Mouse (Mus musculus) neural tube, embryonic 11.5 days (tissue): ENCODE results near the gene Dgkg. TPM values are rescaled to one million over a fixed set of nuclear protein-coding genes. Genes with fewer than 3 reads are reported as not detected.

Source experiments
- ATAC-seq: fragments of 200-750 bp; cut with Nextera tagmentation; 2 replicates; pipeline ENCODE4 v1.8.0; 2017; ENCODE audit warnings: moderate number of reproducible peaks, mild to moderate bottlenecking, moderate TSS enrichment, moderate library complexity; ENCODE audit not compliant: insufficient read depth, low FRiP score, low TSS enrichment
- DNase-seq: peaks from one replicate; pipeline ENCODE4 v3.0.0-alpha.2; 2015; ENCODE audit warnings: low spot score
- H3K27ac ChIP-seq: fragments of 300-500 bp; sonication (generic); 2 replicates; pipeline ENCODE4 v1.5.1; 2014; ENCODE audit warnings: low read depth, mild to moderate bottlenecking, low read length
- H3K27me3 ChIP-seq: fragments of 300-500 bp; sonication (generic); 2 replicates; pipeline ENCODE4 v1.6.1; 2014; ENCODE audit warnings: mild to moderate bottlenecking, low read length, mixed read lengths; ENCODE audit not compliant: control insufficient read depth, insufficient read depth
- H3K36me3 ChIP-seq: fragments of 300-500 bp; sonication (generic); 2 replicates; pipeline ENCODE4 v1.6.1; 2014; ENCODE audit warnings: mild to moderate bottlenecking, low read length, moderate library complexity, mixed read lengths; ENCODE audit not compliant: control insufficient read depth, insufficient read depth
- H3K4me1 ChIP-seq: fragments of 300-500 bp; sonication (generic); 2 replicates; pipeline ENCODE4 v1.6.1; 2014; ENCODE audit warnings: low read length, mixed read lengths; ENCODE audit not compliant: control insufficient read depth, insufficient read depth
- H3K4me2 ChIP-seq: fragments of 300-500 bp; sonication (generic); 2 replicates; pipeline ENCODE4 v1.6.1; 2014; ENCODE audit warnings: low read depth, mild to moderate bottlenecking, moderate library complexity
- H3K4me3 ChIP-seq: fragments of 300-500 bp; sonication (generic); 2 replicates; pipeline ENCODE4 v1.5.1; 2014; ENCODE audit warnings: low read depth, low read length
- H3K9ac ChIP-seq: fragments of 300-500 bp; sonication (generic); 2 replicates; pipeline ENCODE4 v1.6.1; 2014; ENCODE audit warnings: mild to moderate bottlenecking, low read length
- H3K9me3 ChIP-seq: fragments of 300-500 bp; sonication (generic); 2 replicates; pipeline ENCODE4 v1.6.1; 2016; ENCODE audit warnings: low read length; ENCODE audit not compliant: control insufficient read depth
- WGBS: fragments of 180-500 bp; shearing (Covaris S2); extraction: QIAGEN DNeasy Blood & Tissue Kit; methylation state at CpG from one replicate; pipeline ENCODE4 v1.1.7; 2014; 5-methylcytosine and 5-hydroxymethylcytosine counted together
- polyA plus RNA-seq: library from polyadenylated mRNA; unstranded; fragments of >200 nt; fragmentation: Nextera tagmentation; extraction: Ambion mirVana; gene quantifications from 2 replicates; pipeline ENCODE4 v1.2.1, GENCODE M21; 2014

Gene Dgkg
- polyA plus RNA-seq, 1 experiment from 2014 or later = 0.08 TPM

- Histone ChIP-seq H3K9me3 (no peaks in the 10 kb centered on the region), H3K4me1 (no peaks in the 10 kb centered on the region), H3K36me3 (no peaks in the 10 kb centered on the region), H3K27ac (no peak overlapping the region), H3K27me3 (no peaks in the 10 kb centered on the region), H3K9ac (no peak overlapping the region), H3K4me2 (no peak overlapping the region), H3K4me3 (no peak overlapping the region)
- no peak for DNase-seq
- no peak for ATAC-seq
- WGBS = 88% methylated on average over 3 of the region's 3 CpGs
Observed at GRCm38 (mm10) chr16:22499447-22499846, 157.6 kb downstream of the Dgkg start.

- DNase-seq (no peak), ATAC-seq (no peak)
- Histone ChIP-seq H3K27ac (no peak overlapping the region), H3K4me2 (no peak overlapping the region), H3K4me3 (no peak overlapping the region), H3K27me3 (no peaks in the 10 kb centered on the region), H3K4me1 (no peaks in the 10 kb centered on the region), H3K36me3 (no peaks in the 10 kb centered on the region), H3K9ac (no peak overlapping the region), H3K9me3 (no peaks in the 10 kb centered on the region)
- 75% methylated on average over 3 of the region's 3 CpGs for WGBS
Observed at GRCm38 (mm10) chr16:22497976-22498375, 159.0 kb downstream of the Dgkg start.

GRCm38 (mm10) chr16:22495259-22495658 lies 161.8 kb downstream of the Dgkg start:
- WGBS = 82% methylated on average over 5 of the region's 5 CpGs
- Histone ChIP-seq H3K27ac (no peak overlapping the region), H3K4me1 (no peaks in the 10 kb centered on the region), H3K27me3 (no peaks in the 10 kb centered on the region), H3K4me2 (no peak overlapping the region), H3K9ac (no peak overlapping the region), H3K9me3 (no peaks in the 10 kb centered on the region), H3K36me3 (no peaks in the 10 kb centered on the region), H3K4me3 (no peak overlapping the region)
- DNase-seq = no peak
- ATAC-seq = no peak

- H3K4me1 ChIP-seq = no peaks in the 10 kb centered on the region
- H3K4me2 ChIP-seq = no peak overlapping the region
- no peak overlapping the region for H3K27ac ChIP-seq
- H3K9me3 ChIP-seq = no peaks in the 10 kb centered on the region
- no peaks in the 10 kb centered on the region for H3K27me3 ChIP-seq
- WGBS = 90% methylated on average over 5 of the region's 5 CpGs
- no peak overlapping the region for H3K9ac ChIP-seq
- ATAC-seq (no peak), DNase-seq (no peak)
- H3K36me3 ChIP-seq = no peaks in the 10 kb centered on the region
- no peak overlapping the region for H3K4me3 ChIP-seq
Observed at GRCm38 (mm10) chr16:22494815-22495214, 162.2 kb downstream of the Dgkg start.

- WGBS = 77% methylated on average over 4 of the region's 4 CpGs
- Histone ChIP-seq H3K27ac (no peak overlapping the region), H3K9ac (no peak overlapping the region), H3K36me3 (no peaks in the 10 kb centered on the region), H3K27me3 (no peaks in the 10 kb centered on the region), H3K4me3 (no peak overlapping the region), H3K4me2 (no peak overlapping the region), H3K4me1 (no peaks in the 10 kb centered on the region), H3K9me3 (no peaks in the 10 kb centered on the region)
- DNase-seq = no peak
- ATAC-seq = no peak
Observed at GRCm38 (mm10) chr16:22493396-22493795, 163.6 kb downstream of the Dgkg start.

GRCm38 (mm10) chr16:22491446-22492166 lies 165.4 kb downstream of the Dgkg start:
- DNase-seq = no peak
- H3K27ac ChIP-seq = no peak overlapping the region
- no peaks in the 10 kb centered on the region for H3K9me3 ChIP-seq
- H3K4me1 ChIP-seq = no peaks in the 10 kb centered on the region
- no peak overlapping the region for H3K4me2 ChIP-seq
- no peaks in the 10 kb centered on the region for H3K27me3 ChIP-seq
- no peak overlapping the region for H3K4me3 ChIP-seq
- H3K36me3 ChIP-seq = no peaks in the 10 kb centered on the region
- ATAC-seq = no peak
- no peak overlapping the region for H3K9ac ChIP-seq
- WGBS = 85% methylated on average over 9 of the region's 9 CpGs

- ATAC-seq (no peak), DNase-seq (no peak)
- no peaks in the 10 kb centered on the region for H3K36me3 ChIP-seq
- H3K9ac ChIP-seq = no peak overlapping the region
- H3K9me3 ChIP-seq = no peaks in the 10 kb centered on the region
- no peaks in the 10 kb centered on the region for H3K27me3 ChIP-seq
- no peak overlapping the region for H3K27ac ChIP-seq
- no peak overlapping the region for H3K4me3 ChIP-seq
- 83% methylated on average over 1 of the region's 1 CpGs for WGBS
- no peak overlapping the region for H3K4me2 ChIP-seq
- H3K4me1 ChIP-seq = no peaks in the 10 kb centered on the region
Observed at GRCm38 (mm10) chr16:22483900-22484299, 173.1 kb downstream of the Dgkg start.

- no peak overlapping the region for H3K27ac ChIP-seq
- no peaks in the 10 kb centered on the region for H3K36me3 ChIP-seq
- no peak overlapping the region for H3K9ac ChIP-seq
- 95% methylated on average over 8 of the region's 8 CpGs for WGBS
- no peak for DNase-seq
- no peak for ATAC-seq
- H3K4me2 ChIP-seq = no peak overlapping the region
- no peaks in the 10 kb centered on the region for H3K4me1 ChIP-seq
- H3K27me3 ChIP-seq = no peaks in the 10 kb centered on the region
- H3K9me3 ChIP-seq = no peaks in the 10 kb centered on the region
- no peak overlapping the region for H3K4me3 ChIP-seq
Observed at GRCm38 (mm10) chr16:22479322-22479721, 177.7 kb downstream of the Dgkg start.

- Histone ChIP-seq H3K4me1 (no peaks in the 10 kb centered on the region), H3K4me3 (no peak overlapping the region), H3K9me3 (no peaks in the 10 kb centered on the region), H3K27ac (no peak overlapping the region), H3K4me2 (no peak overlapping the region), H3K9ac (no peak overlapping the region), H3K36me3 (no peaks in the 10 kb centered on the region), H3K27me3 (no peaks in the 10 kb centered on the region)
- ATAC-seq = no peak
- WGBS = 84% methylated on average over 2 of the region's 2 CpGs
- DNase-seq = no peak
Observed at GRCm38 (mm10) chr16:22471728-22472127, 185.3 kb downstream of the Dgkg start.
